Mouse (Mus musculus) lung, postnatal 0 days (tissue): ENCODE data around the gene Auh.
A peak's percentile ranks its signal among the peaks of the same experiment; 100 is the strongest.

Experiments
- CTCF ChIP-seq: IDR thresholded peaks from 2 replicates; pipeline ENCODE4 v1.5.1; 2016; ENCODE audit warnings: antibody characterized with exemption, mild to moderate bottlenecking
- EP300 ChIP-seq: IDR thresholded peaks from 2 replicates; pipeline ENCODE4 v1.6.1; 2016; ENCODE audit warnings: antibody characterized with exemption, mild to moderate bottlenecking, control low read depth

GRCm38 (mm10) chr13:52873923-52874322 is 55.6 kb downstream of the Auh start:
- TF ChIP-seq CTCF (no peak), EP300 (peak; percentile 63)
